Mouse (Mus musculus): ENCODE results near the gene Mapk10. TPM values are rescaled to one million over a fixed set of nuclear protein-coding genes. Genes with fewer than 3 reads are reported as not detected.
A peak's percentile ranks its signal among the peaks of the same experiment; 100 is the strongest.

The Mapk10 gene
- total and polyA plus RNA-seq, 3 experiments = 0.10 to 0.95 (median 0.47) TPM

DNA sequence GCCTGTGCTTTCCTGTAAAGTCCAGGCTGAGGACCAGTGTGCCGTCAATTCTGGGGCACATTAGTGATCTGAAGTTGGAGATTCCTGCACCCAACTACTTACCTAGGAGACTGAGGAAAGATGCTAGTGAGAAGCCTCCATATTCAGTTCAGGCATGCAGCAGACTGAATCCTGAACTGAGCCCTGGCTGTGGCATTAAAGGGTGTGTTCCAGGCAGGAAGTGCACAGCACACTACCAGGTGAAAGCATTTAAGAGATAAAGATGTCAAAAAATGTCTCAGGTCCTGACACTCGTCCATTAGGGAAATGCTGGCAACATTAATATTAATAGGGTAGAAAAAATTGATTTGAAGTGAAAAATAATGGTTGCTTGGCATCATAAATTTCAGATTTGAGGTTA, 44.4 kb downstream of the Mapk10 start:
- dilution Hi-C loops (cut with MboI; ENCODE audit: extremely low pct_ligation_motif_present, extremely low pct_unique_long_range_greater_than_20kb, low sequenced_read_pairs) = no loop called here
- H3K79me2 ChIP-seq (replicated peaks; ENCODE audit: control insufficient read depth, extremely low read depth, insufficient read depth, poor library complexity, severe bottlenecking) = no peaks in the 10 kb centered on the region
- H3K4me1 ChIP-seq (ENCODE audit: control insufficient read depth in 1 of 2, insufficient read depth in 2 of 2) = no peaks in the 10 kb centered on the region
- no peak overlapping the region for H3K4me2 ChIP-seq (ENCODE audit: insufficient read depth, low read depth, poor library complexity, severe bottlenecking)
- H3K9ac ChIP-seq (ENCODE audit: insufficient read depth, low read depth) = no peak overlapping the region
- H3K4me3 ChIP-seq (replicated peaks in 1 of 3; ENCODE audit: low read depth in 2 of 3, low read length in 2 of 3, poor library complexity in 1 of 3) = no peak overlapping the region
- peaks cover 6% of the 10 kb centered on the region for H3K9me3 ChIP-seq (replicated peaks; ENCODE audit: low read length)
- H3K27ac ChIP-seq (ENCODE audit: insufficient read depth, low read depth) = no peak overlapping the region
- H3K27me3 ChIP-seq (replicated peaks) = no peaks in the 10 kb centered on the region
- DNase-seq (ENCODE audit: extremely low read depth) = no peak
- in situ Hi-C loops (cut with MboI; ENCODE audit: low pct_ligation_motif_present, low pct_unique_long_range_greater_than_20kb, low sequenced_read_pairs) = no loop called here
- TF ChIP-seq MAZ (IDR thresholded peaks at IDR 0.05; ENCODE audit: low read depth, low read length) (no peak), E2F4 (IDR thresholded peaks at IDR 0.05; ENCODE audit: insufficient replicate concordance, low read depth, low read length) (no peak), GABPA (IDR thresholded peaks at IDR 0.05; ENCODE audit: insufficient replicate concordance, low read depth, low read length) (no peak), KAT2A (IDR thresholded peaks at IDR 0.05; ENCODE audit: insufficient replicate concordance, low read length) (no peak), NRF1 (IDR thresholded peaks at IDR 0.05; ENCODE audit: low read depth, low read length) (no peak), JUND (conservative IDR thresholded peaks at IDR 0.05; ENCODE audit: low read depth, low read length) (no peak)
- no peaks in the 10 kb centered on the region for H3K36me3 ChIP-seq (replicated peaks in 1 of 2; ENCODE audit: control insufficient read depth in 1 of 2, insufficient read depth in 1 of 2, low read length in 1 of 2)

DNA sequence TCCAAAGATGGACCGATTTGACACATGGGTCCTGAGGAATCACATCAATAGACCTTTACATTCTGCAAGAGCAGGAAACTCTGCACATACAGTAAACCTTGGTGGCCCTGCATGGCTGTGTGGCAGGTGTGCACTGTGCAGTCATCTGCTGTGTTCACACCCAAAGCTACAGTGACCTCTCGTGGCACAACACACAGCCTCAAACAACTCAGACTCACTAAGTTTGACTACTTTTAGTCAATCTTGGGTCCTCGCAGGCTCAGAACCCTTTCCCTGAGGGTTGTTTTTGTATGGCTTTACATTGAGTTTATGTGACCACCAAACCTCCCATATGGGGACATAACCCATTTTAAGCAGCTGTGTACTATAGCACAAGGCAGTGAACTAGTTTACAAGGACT, 47.1 kb downstream of the Mapk10 start:
- in situ Hi-C loops (cut with MboI; ENCODE audit: low pct_ligation_motif_present, low pct_unique_long_range_greater_than_20kb, low sequenced_read_pairs) (no loop called here), dilution Hi-C loops (cut with MboI; ENCODE audit: extremely low pct_ligation_motif_present, extremely low pct_unique_long_range_greater_than_20kb, low sequenced_read_pairs) (no loop called here)
- peak; percentile 48 for TF ChIP-seq RAD21 (IDR thresholded peaks at IDR 0.05; ENCODE audit: low read depth, low read length)
- TF ChIP-seq SMC3 (IDR thresholded peaks at IDR 0.05; ENCODE audit: low read depth, low read length) = peak; percentile 32
- TF ChIP-seq JUN (IDR thresholded peaks at IDR 0.05; ENCODE audit: insufficient read depth, low read depth, low read length) = no peak
- no peak for TF ChIP-seq MYC (IDR thresholded peaks at IDR 0.05; ENCODE audit: low read depth, low read length)
- peak in 1 of 2 experiments; percentile 44; a peak in 2 of 4 replicates for TF ChIP-seq CTCF (conservative IDR thresholded peaks at IDR 0.05 in 1 of 2, IDR thresholded peaks at IDR 0.05 in 1 of 2; ENCODE audit: low read depth in 2 of 2, low read length in 2 of 2)
- TF ChIP-seq ZMIZ1 (IDR thresholded peaks at IDR 0.05; ENCODE audit: low read depth, low read length) = no peak

GRCm38 (mm10) chr5:103161574-103161973, 49.6 kb downstream of the Mapk10 start:
- no peak for TF ChIP-seq ZC3H11A (IDR thresholded peaks at IDR 0.05; ENCODE audit: low read depth, low read length)
- TF ChIP-seq EP300 (IDR thresholded peaks at IDR 0.05; ENCODE audit: low read length) = no peak
- no peak for TF ChIP-seq RAD21 (IDR thresholded peaks at IDR 0.05; ENCODE audit: low read depth, low read length)
- no peak for TF ChIP-seq MAFK (IDR thresholded peaks at IDR 0.05; ENCODE audit: insufficient replicate concordance, low read length)
- TF ChIP-seq CHD1 (IDR thresholded peaks at IDR 0.05; ENCODE audit: low read depth, low read length) = no peak
- no peak for TF ChIP-seq MAX (IDR thresholded peaks at IDR 0.05; ENCODE audit: low read length)
- no peak for TF ChIP-seq ZNF384 (IDR thresholded peaks at IDR 0.05; ENCODE audit: low read depth, low read length)
- no peak for TF ChIP-seq NELFE (IDR thresholded peaks at IDR 0.05; ENCODE audit: low read depth, low read length)
- TF ChIP-seq MAZ (IDR thresholded peaks at IDR 0.05; ENCODE audit: low read depth, low read length) = no peak
- no peak for TF ChIP-seq UBTF (IDR thresholded peaks at IDR 0.05; ENCODE audit: low read depth, low read length)
- no peak for TF ChIP-seq USF1 (IDR thresholded peaks at IDR 0.05; ENCODE audit: low read depth, low read length)
- no peak for TF ChIP-seq JUND (conservative IDR thresholded peaks at IDR 0.05; ENCODE audit: low read depth, low read length)
- no peak for TF ChIP-seq KAT2A (IDR thresholded peaks at IDR 0.05; ENCODE audit: insufficient replicate concordance, low read length)
- TF ChIP-seq NRF1 (IDR thresholded peaks at IDR 0.05; ENCODE audit: low read depth, low read length) = no peak
- no peak for TF ChIP-seq MYC (IDR thresholded peaks at IDR 0.05; ENCODE audit: low read depth, low read length)
- no peak for TF ChIP-seq USF2 (conservative IDR thresholded peaks at IDR 0.05; ENCODE audit: low read depth, low read length)
- no peak for TF ChIP-seq TCF12 (IDR thresholded peaks at IDR 0.05; ENCODE audit: low read depth, low read length)
- no peak for TF ChIP-seq POLR2AphosphoS2 (IDR thresholded peaks at IDR 0.05; ENCODE audit: low read depth, low read length)
- H3K9me3 ChIP-seq (replicated peaks; ENCODE audit: low read length) = no peaks in the 10 kb centered on the region
- no peak for DNase-seq (ENCODE audit: extremely low read depth)
- in situ Hi-C loops (cut with MboI; ENCODE audit: low pct_ligation_motif_present, low pct_unique_long_range_greater_than_20kb, low sequenced_read_pairs) (no loop called here), dilution Hi-C loops (cut with MboI; ENCODE audit: extremely low pct_ligation_motif_present, extremely low pct_unique_long_range_greater_than_20kb, low sequenced_read_pairs) (no loop called here)
- no peak overlapping the region for H3K4me2 ChIP-seq (ENCODE audit: insufficient read depth, low read depth, poor library complexity, severe bottlenecking)
- H3K9ac ChIP-seq (ENCODE audit: insufficient read depth, low read depth) = no peak overlapping the region
- no peaks in the 10 kb centered on the region for H3K4me1 ChIP-seq (ENCODE audit: control insufficient read depth in 1 of 2, insufficient read depth in 2 of 2)
- H3K36me3 ChIP-seq (replicated peaks in 1 of 2; ENCODE audit: control insufficient read depth in 1 of 2, insufficient read depth in 1 of 2, low read length in 1 of 2) = no peaks in the 10 kb centered on the region
- no peaks in the 10 kb centered on the region for H3K79me2 ChIP-seq (replicated peaks; ENCODE audit: control insufficient read depth, extremely low read depth, insufficient read depth, poor library complexity, severe bottlenecking)
- no peak overlapping the region for H3K27ac ChIP-seq (ENCODE audit: insufficient read depth, low read depth)
- H3K27me3 ChIP-seq (replicated peaks) = no peaks in the 10 kb centered on the region
- no peak overlapping the region for H3K4me3 ChIP-seq (replicated peaks in 1 of 3; ENCODE audit: low read depth in 2 of 3, low read length in 2 of 3, poor library complexity in 1 of 3)

More for the DNA sequence above, 47.1 kb downstream of the Mapk10 start:
- Histone ChIP-seq H3K36me3 (replicated peaks in 1 of 2; ENCODE audit: control insufficient read depth in 1 of 2, insufficient read depth in 1 of 2, low read length in 1 of 2) (no peaks in the 10 kb centered on the region), H3K27ac (ENCODE audit: insufficient read depth, low read depth) (no peak overlapping the region), H3K4me1 (ENCODE audit: control insufficient read depth in 1 of 2, insufficient read depth in 2 of 2) (no peaks in the 10 kb centered on the region), H3K9me3 (replicated peaks; ENCODE audit: low read length) (no peaks in the 10 kb centered on the region), H3K79me2 (replicated peaks; ENCODE audit: control insufficient read depth, extremely low read depth, insufficient read depth, poor library complexity, severe bottlenecking) (no peaks in the 10 kb centered on the region), H3K4me2 (ENCODE audit: insufficient read depth, low read depth, poor library complexity, severe bottlenecking) (no peak overlapping the region), H3K9ac (ENCODE audit: insufficient read depth, low read depth) (no peak overlapping the region), H3K27me3 (replicated peaks) (no peaks in the 10 kb centered on the region), H3K4me3 (replicated peaks in 1 of 3; ENCODE audit: low read depth in 2 of 3, low read length in 2 of 3, poor library complexity in 1 of 3) (no peak overlapping the region)
- no peak for DNase-seq (ENCODE audit: extremely low read depth)
